Mouse (Mus musculus) liver, embryonic 13.5 days (tissue): ENCODE results near the gene 9130008F23Rik. TPM values are rescaled to one million over a fixed set of nuclear protein-coding genes. Genes with fewer than 3 reads are reported as not detected.

Experiments
- ATAC-seq: fragments of 200-750 bp; cut with Nextera tagmentation; 2 replicates; pipeline ENCODE4 v1.8.0; 2017; ENCODE audit warnings: low read depth, mild to moderate bottlenecking, moderate number of reproducible peaks, moderate library complexity
- DNase-seq: peaks from one replicate; pipeline ENCODE4 v3.0.0; 2022
- H3K27ac ChIP-seq: fragments of 300-500 bp; sonication (generic); 2 replicates; pipeline ENCODE4 v1.5.1; 2015; ENCODE audit warnings: moderate library complexity, mild to moderate bottlenecking, inconsistent platforms
- H3K27me3 ChIP-seq: fragments of 300-500 bp; sonication (generic); 2 replicates; pipeline ENCODE4 v1.6.1; 2015; ENCODE audit warnings: mild to moderate bottlenecking, inconsistent platforms
- H3K36me3 ChIP-seq: fragments of 300-500 bp; sonication (generic); 2 replicates; pipeline ENCODE4 v1.6.1; 2015; ENCODE audit warnings: mild to moderate bottlenecking, inconsistent platforms
- H3K4me1 ChIP-seq: fragments of 300-500 bp; sonication (generic); replicated peaks from 2 replicates; pipeline ENCODE4 v1.6.1; 2015; ENCODE audit warnings: inconsistent platforms
- H3K4me2 ChIP-seq: fragments of 300-500 bp; sonication (generic); 2 replicates; pipeline ENCODE4 v1.6.1; 2015; ENCODE audit warnings: inconsistent platforms, mild to moderate bottlenecking, moderate library complexity
- H3K4me3 ChIP-seq: fragments of 300-500 bp; sonication (generic); replicated peaks from 2 replicates; pipeline ENCODE4 v1.5.1; 2015; ENCODE audit warnings: mild to moderate bottlenecking, inconsistent platforms
- H3K9ac ChIP-seq: fragments of 300-500 bp; sonication (generic); 2 replicates; pipeline ENCODE4 v1.6.1; 2015; ENCODE audit warnings: mild to moderate bottlenecking, inconsistent platforms
- H3K9me3 ChIP-seq: fragments of 300-500 bp; sonication (generic); replicated peaks from 2 replicates; pipeline ENCODE4 v1.6.1; 2016; ENCODE audit warnings: inconsistent platforms
- WGBS: fragments of 180-500 bp; shearing (Covaris S2); methylation state at CpG from one replicate; pipeline ENCODE4 v1.1.7; 2015; ENCODE audit not compliant: insufficient replicate concordance; 5-methylcytosine and 5-hydroxymethylcytosine counted together
- polyA plus RNA-seq: library from polyadenylated mRNA; unstranded; fragments of >200 nt; fragmentation: Nextera tagmentation; extraction: Ambion mirVana; gene quantifications from 2 replicates; pipeline ENCODE4 v1.2.1, GENCODE M21; 2015

The 9130008F23Rik gene
- polyA plus RNA-seq, 1 experiment from 2014 or later: 0.78 TPM

DNA sequence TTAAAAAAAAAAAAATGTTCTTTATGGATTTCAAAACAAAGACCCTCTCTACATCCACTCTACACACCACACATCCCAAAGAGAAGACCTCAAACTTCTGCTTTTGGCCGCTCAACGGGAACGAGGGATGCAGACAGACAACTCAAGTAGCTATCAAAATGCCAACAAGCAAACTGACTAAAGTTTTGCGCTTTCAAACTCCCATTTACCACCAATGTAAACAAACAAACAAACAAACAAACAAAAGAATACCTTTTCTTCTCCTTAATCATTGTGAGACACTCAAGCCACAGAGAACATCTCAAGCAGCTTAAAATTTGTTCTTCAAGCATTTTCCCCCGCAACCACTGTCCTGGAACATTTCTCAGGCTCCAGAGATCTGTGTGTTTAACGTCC, 833 bp downstream of the 9130008F23Rik start:
- 2% methylated on average over 6 of the region's 6 CpGs for WGBS
- no peak for ATAC-seq

DNA sequence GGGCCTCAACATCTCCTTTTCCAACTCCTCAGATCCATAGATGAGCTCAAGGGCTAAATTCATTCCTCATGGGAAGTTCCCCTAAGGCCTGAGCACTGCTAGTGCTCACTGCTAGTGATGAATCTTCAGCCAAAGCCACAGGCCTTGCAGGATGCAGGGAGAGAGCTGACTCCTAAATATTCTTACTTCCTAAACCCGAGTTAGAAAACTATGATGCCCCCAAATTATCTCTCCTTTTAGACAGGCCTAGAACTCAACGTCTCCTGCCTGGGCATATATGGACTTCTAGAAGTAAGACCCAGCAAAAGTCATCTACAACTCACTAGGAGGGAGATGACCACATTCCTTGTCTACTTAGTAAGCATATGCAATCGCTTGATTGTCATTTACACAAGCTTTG, 2.6 kb downstream of the 9130008F23Rik start:
- ATAC-seq (no peak), DNase-seq (no peak)
- no peak overlapping the region for H3K27ac ChIP-seq
- H3K9me3 ChIP-seq: no peaks in the 10 kb centered on the region
- H3K36me3 ChIP-seq: no peaks in the 10 kb centered on the region
- peak overlapping the region; percentile 90 for H3K4me2 ChIP-seq
- no peaks in the 10 kb centered on the region for H3K27me3 ChIP-seq
- H3K9ac ChIP-seq: no peak overlapping the region
- H3K4me3 ChIP-seq: no peak overlapping the region
- peaks cover 35% of the 10 kb centered on the region for H3K4me1 ChIP-seq
- WGBS: 22% methylated on average over 3 of the region's 3 CpGs

More for the DNA sequence above, 833 bp downstream of the 9130008F23Rik start:
- H3K27me3 ChIP-seq: no peaks in the 10 kb centered on the region
- H3K36me3 ChIP-seq: no peaks in the 10 kb centered on the region
- H3K27ac ChIP-seq: no peak overlapping the region
- H3K4me2 ChIP-seq: peak overlapping the region; percentile 90
- no peaks in the 10 kb centered on the region for H3K9me3 ChIP-seq
- H3K4me3 ChIP-seq: peak overlapping the region; percentile 77
- no peak for DNase-seq
- H3K9ac ChIP-seq: peak overlapping the region; percentile 75
- H3K4me1 ChIP-seq: peaks cover 32% of the 10 kb centered on the region

DNA sequence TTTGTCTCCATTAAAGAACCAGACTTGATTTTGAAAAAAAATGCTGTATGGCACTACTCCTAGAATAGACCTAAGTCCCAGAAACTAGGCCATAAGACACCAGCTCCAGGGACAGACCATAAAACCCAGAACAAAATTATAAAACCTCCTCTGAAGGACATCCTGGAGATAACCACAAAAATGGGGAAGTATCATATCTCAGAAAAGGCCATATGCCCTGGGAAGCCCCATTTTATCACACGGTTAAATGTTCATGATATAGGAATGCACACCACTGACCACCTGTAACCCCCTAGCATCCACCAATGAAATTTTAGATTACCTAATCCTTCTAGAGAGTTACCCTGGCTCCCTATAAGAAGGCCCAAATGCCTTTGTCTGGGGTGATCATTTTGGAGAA, 4.8 kb downstream of the 9130008F23Rik start:
- H3K9me3 ChIP-seq: no peaks in the 10 kb centered on the region
- no peak for DNase-seq
- H3K36me3 ChIP-seq: no peaks in the 10 kb centered on the region
- WGBS: 27% methylated on average over 1 of the region's 1 CpGs
- H3K4me3 ChIP-seq: no peak overlapping the region
- ATAC-seq: no peak
- no peak overlapping the region for H3K4me2 ChIP-seq
- H3K27ac ChIP-seq: no peak overlapping the region
- H3K27me3 ChIP-seq: no peaks in the 10 kb centered on the region
- peaks cover 28% of the 10 kb centered on the region for H3K4me1 ChIP-seq
- H3K9ac ChIP-seq: no peak overlapping the region

- H3K9me3 ChIP-seq: no peaks in the 10 kb centered on the region
- no peaks in the 10 kb centered on the region for H3K36me3 ChIP-seq
- no peak overlapping the region for H3K4me2 ChIP-seq
- DNase-seq (no peak), ATAC-seq (no peak)
- peaks cover 25% of the 10 kb centered on the region for H3K4me1 ChIP-seq
- no peak overlapping the region for H3K27ac ChIP-seq
- H3K4me3 ChIP-seq: no peak overlapping the region
- no peaks in the 10 kb centered on the region for H3K27me3 ChIP-seq
- 70% methylated on average over 3 of the region's 3 CpGs for WGBS
- H3K9ac ChIP-seq: no peak overlapping the region
These were observed 5.7 kb downstream of the 9130008F23Rik start for GRCm38 (mm10) chr17:40874701-40875100.

- H3K4me2 ChIP-seq: no peak overlapping the region
- no peaks in the 10 kb centered on the region for H3K9me3 ChIP-seq
- ATAC-seq (no peak), DNase-seq (no peak)
- no peak overlapping the region for H3K4me3 ChIP-seq
- WGBS: 19% methylated on average over 2 of the region's 2 CpGs
- no peaks in the 10 kb centered on the region for H3K27me3 ChIP-seq
- no peaks in the 10 kb centered on the region for H3K36me3 ChIP-seq
- H3K4me1 ChIP-seq: peaks cover 21% of the 10 kb centered on the region
- H3K27ac ChIP-seq: no peak overlapping the region
- no peak overlapping the region for H3K9ac ChIP-seq
These were observed 6.8 kb downstream of the 9130008F23Rik start for GRCm38 (mm10) chr17:40873582-40874011.

DNA sequence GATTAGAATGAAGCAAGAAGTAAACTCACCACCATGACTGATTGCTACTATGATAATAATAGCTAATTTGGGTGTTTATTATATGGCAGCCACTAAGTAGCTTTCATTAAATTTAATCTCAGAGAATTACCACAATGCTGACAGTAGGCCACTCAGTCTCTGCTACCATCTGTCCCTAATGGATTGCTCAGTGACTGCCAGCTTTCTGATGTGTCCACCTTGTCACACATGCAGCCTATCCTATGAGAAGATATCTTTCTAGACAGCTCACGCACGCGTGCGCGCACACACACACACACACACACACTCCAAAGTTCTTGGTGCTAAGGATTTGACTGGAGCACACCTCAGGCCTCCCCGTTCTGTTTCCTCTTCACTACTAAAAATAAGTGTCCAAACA, 7.7 kb downstream of the 9130008F23Rik start:
- peaks cover 12% of the 10 kb centered on the region for H3K4me1 ChIP-seq
- no peaks in the 10 kb centered on the region for H3K27me3 ChIP-seq
- 84% methylated on average over 6 of the region's 6 CpGs for WGBS
- no peak overlapping the region for H3K4me2 ChIP-seq
- no peak overlapping the region for H3K27ac ChIP-seq
- DNase-seq: no peak
- no peak for ATAC-seq
- no peaks in the 10 kb centered on the region for H3K36me3 ChIP-seq
- no peak overlapping the region for H3K9ac ChIP-seq
- no peak overlapping the region for H3K4me3 ChIP-seq
- H3K9me3 ChIP-seq: no peaks in the 10 kb centered on the region

DNA sequence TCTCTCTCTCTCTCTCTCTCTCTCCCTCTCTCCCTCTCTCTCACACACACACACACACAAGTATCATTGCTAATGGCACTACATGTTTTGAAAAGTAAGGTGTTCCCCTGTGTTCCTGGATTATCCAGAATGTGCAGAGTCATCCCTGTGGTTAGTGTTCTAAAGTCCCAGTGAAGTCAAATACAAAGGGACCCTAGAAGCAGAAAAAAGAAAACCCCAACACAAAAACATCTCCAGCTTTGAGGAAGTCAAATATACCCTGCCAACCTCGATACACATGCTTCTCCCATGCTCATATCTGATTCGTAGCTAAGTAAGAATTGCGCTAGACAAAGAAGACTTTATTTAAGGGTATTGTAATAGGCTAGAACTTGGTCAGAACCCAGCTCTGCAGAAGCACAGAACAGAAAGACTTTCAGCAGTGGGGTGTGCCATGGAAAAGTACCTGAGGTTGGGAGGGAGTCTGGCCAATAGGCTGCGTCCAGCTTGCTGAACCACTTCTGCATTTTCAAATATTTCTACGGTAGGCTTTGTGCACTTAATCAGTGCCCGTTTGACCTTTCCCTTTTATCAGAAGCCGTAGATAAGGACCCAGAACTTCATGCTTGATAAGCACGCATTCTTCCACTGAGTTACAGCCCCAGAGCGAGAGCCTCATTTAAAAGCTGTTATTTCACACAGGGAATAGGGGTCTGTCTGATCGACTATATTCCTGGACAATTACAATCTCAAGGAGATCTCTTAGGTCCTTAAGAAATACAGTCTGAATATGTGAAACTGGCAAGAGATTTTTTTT, 11.2 kb downstream of the 9130008F23Rik start:
- Histone ChIP-seq H3K9me3 (no peaks in the 10 kb centered on the region), H3K4me3 (no peak overlapping the region), H3K4me2 (no peak overlapping the region), H3K9ac (no peak overlapping the region), H3K27me3 (no peaks in the 10 kb centered on the region), H3K27ac (no peak overlapping the region), H3K4me1 (peaks cover 8% of the 10 kb centered on the region; the same call in 1 of the 2 replicates), H3K36me3 (no peaks in the 10 kb centered on the region)
- ATAC-seq (no peak), DNase-seq (no peak)
- 9% methylated on average over 10 of the region's 10 CpGs for WGBS

DNA sequence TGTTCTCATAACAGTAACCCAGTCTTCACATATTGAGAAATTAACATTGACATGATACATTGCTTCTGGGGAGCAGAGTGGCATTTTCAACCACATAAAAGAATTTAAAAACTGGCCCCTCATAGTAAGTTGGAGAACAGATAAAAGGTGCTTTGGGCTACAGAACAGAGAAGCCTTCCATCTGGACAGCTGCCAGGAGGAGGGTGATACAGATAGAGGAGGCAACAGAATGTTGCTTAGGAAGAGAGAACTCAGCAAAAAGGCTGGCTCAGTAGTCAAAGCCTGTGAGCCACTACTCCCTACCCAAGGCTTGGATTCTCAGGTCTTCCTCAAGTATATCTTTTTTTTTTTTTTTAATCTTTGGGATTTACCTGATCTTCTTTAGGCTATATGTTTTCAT, 25.3 kb downstream of the 9130008F23Rik start:
- no peaks in the 10 kb centered on the region for H3K9me3 ChIP-seq
- DNase-seq: no peak
- H3K4me3 ChIP-seq: no peak overlapping the region
- H3K36me3 ChIP-seq: no peaks in the 10 kb centered on the region
- no peak overlapping the region for H3K9ac ChIP-seq
- H3K4me1 ChIP-seq: no peaks in the 10 kb centered on the region
- ATAC-seq: no peak
- H3K4me2 ChIP-seq: no peak overlapping the region
- no peaks in the 10 kb centered on the region for H3K27me3 ChIP-seq
- no peak overlapping the region for H3K27ac ChIP-seq

DNA sequence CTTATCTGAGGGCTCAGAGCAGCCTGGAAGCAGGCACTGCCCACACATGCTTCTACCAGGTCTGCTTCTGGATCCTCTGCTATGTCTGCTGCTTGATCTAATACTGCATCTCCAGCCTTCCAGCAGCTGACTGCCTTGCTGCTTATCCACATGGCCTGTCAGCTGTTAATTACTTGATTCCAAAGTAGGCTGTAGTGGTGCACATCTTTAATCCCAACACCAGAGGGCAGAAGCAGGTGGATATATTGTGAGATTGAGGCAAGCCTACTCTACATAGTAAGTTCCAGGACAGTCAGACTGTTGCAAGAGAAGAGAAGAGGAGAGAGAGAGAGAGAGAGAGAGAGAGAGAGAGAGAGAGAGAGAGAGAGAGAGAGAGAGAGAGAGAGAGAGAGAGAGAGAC, 43.1 kb downstream of the 9130008F23Rik start:
- Histone ChIP-seq H3K36me3 (peaks cover 79% of the 10 kb centered on the region), H3K27me3 (no peaks in the 10 kb centered on the region), H3K9ac (no peak overlapping the region), H3K4me3 (no peak overlapping the region), H3K4me1 (no peaks in the 10 kb centered on the region), H3K9me3 (no peaks in the 10 kb centered on the region), H3K4me2 (no peak overlapping the region), H3K27ac (no peak overlapping the region)
- no peak for DNase-seq
- ATAC-seq: no peak

GRCm38 (mm10) chr17:40831870-40832269, 48.5 kb downstream of the 9130008F23Rik start:
- Histone ChIP-seq H3K9ac (no peak overlapping the region), H3K36me3 (peaks cover 84% of the 10 kb centered on the region), H3K4me1 (no peaks in the 10 kb centered on the region), H3K4me2 (no peak overlapping the region), H3K27ac (no peak overlapping the region), H3K27me3 (no peaks in the 10 kb centered on the region), H3K4me3 (no peak overlapping the region), H3K9me3 (no peaks in the 10 kb centered on the region)
- ATAC-seq (no peak), DNase-seq (no peak)
- WGBS: 52% methylated on average over 2 of the region's 2 CpGs
